Mouse (Mus musculus) embryonic facial prominence, embryonic 15.5 days (tissue): ENCODE measurements around the gene Lrrc23. TPM values are rescaled to one million over a fixed set of nuclear protein-coding genes. Genes with fewer than 3 reads are reported as not detected.

Source experiments
- ATAC-seq: fragments of 200-750 bp; cut with Nextera tagmentation; 2 replicates; pipeline ENCODE4 v1.8.0; 2017; ENCODE audit warnings: low read depth, moderate TSS enrichment; ENCODE audit not compliant: insufficient number of reproducible peaks, low FRiP score, low TSS enrichment
- H3K27ac ChIP-seq: fragments of 300-500 bp; sonication (generic); replicated peaks from 2 replicates; pipeline ENCODE4 v1.5.1; 2015; ENCODE audit warnings: mild to moderate bottlenecking, inconsistent platforms
- H3K27me3 ChIP-seq: fragments of 300-500 bp; sonication (generic); 2 replicates; pipeline ENCODE4 v1.6.1; 2015; ENCODE audit warnings: inconsistent platforms
- H3K36me3 ChIP-seq: fragments of 300-500 bp; sonication (generic); 2 replicates; pipeline ENCODE4 v1.6.1; 2015; ENCODE audit warnings: mild to moderate bottlenecking, inconsistent platforms
- H3K4me1 ChIP-seq: fragments of 300-500 bp; sonication (generic); 2 replicates; pipeline ENCODE4 v1.6.1; 2015; ENCODE audit warnings: inconsistent platforms
- H3K4me2 ChIP-seq: fragments of 300-500 bp; sonication (generic); replicated peaks from 2 replicates; pipeline ENCODE4 v1.6.1; 2015; ENCODE audit warnings: mild to moderate bottlenecking, inconsistent platforms
- H3K4me3 ChIP-seq: fragments of 300-500 bp; sonication (generic); replicated peaks from 2 replicates; pipeline ENCODE4 v1.5.1; 2015; ENCODE audit warnings: mild to moderate bottlenecking, inconsistent platforms
- H3K9ac ChIP-seq: fragments of 300-500 bp; sonication (generic); 2 replicates; pipeline ENCODE4 v1.6.1; 2015; ENCODE audit warnings: inconsistent platforms
- H3K9me3 ChIP-seq: fragments of 300-500 bp; sonication (generic); replicated peaks from 2 replicates; pipeline ENCODE4 v1.6.1; 2016; ENCODE audit warnings: inconsistent platforms
- WGBS: fragments of 180-500 bp; shearing (Covaris S2); methylation state at CpG from one replicate; pipeline ENCODE4 v1.1.7; 2015; 5-methylcytosine and 5-hydroxymethylcytosine counted together
- polyA plus RNA-seq: library from polyadenylated mRNA; unstranded; fragments of >200 nt; fragmentation: Nextera tagmentation; extraction: Ambion mirVana; gene quantifications from 2 replicates; pipeline ENCODE4 v1.2.1, GENCODE M21; 2015

The Lrrc23 gene
- polyA plus RNA-seq, 1 experiment from 2014 or later, result 47.5 TPM

- peaks cover 26% of the 10 kb centered on the region for H3K4me1 ChIP-seq
- H3K9ac ChIP-seq, result no peak overlapping the region
- H3K4me2 ChIP-seq, result peak overlapping the region; percentile 86; the same call in 1 of the 2 replicates
- no peaks in the 10 kb centered on the region for H3K27me3 ChIP-seq
- 0 out of 2 replicates have a peak overlapping the region, but pooled peaks have one; percentile 7 for H3K27ac ChIP-seq
- 50% methylated on average over 4 of the region's 4 CpGs for WGBS
- no peaks in the 10 kb centered on the region for H3K9me3 ChIP-seq
- H3K4me3 ChIP-seq, result 0 out of 2 replicates have a peak overlapping the region, but pooled peaks have one; percentile 54
- H3K36me3 ChIP-seq, result peaks cover 4% of the 10 kb centered on the region; the same call in 1 of the 2 replicates
- no peak for ATAC-seq
These were observed 12.0 kb downstream of the Lrrc23 start for GRCm38 (mm10) chr6:124767536-124767919.

GRCm38 (mm10) chr6:124765951-124766350 is 13.6 kb downstream of the Lrrc23 start:
- Histone ChIP-seq H3K9ac (no peak overlapping the region), H3K4me2 (no peak overlapping the region), H3K27me3 (no peaks in the 10 kb centered on the region), H3K4me3 (no peak overlapping the region), H3K9me3 (no peaks in the 10 kb centered on the region), H3K27ac (no peak overlapping the region), H3K4me1 (peaks cover 26% of the 10 kb centered on the region), H3K36me3 (peaks cover 4% of the 10 kb centered on the region; the same call in 1 of the 2 replicates)
- no peak for ATAC-seq
- WGBS, result 75% methylated on average over 7 of the region's 7 CpGs

- 3% methylated on average over 5 of the region's 5 CpGs for WGBS
- ATAC-seq, result 0 out of 2 replicates have a peak, but pooled peaks have one; percentile 22
- Histone ChIP-seq H3K27me3 (no peaks in the 10 kb centered on the region), H3K9me3 (no peaks in the 10 kb centered on the region), H3K4me1 (peaks cover 39% of the 10 kb centered on the region), H3K4me2 (peak overlapping the region; percentile 70), H3K27ac (peak overlapping the region; percentile 98), H3K4me3 (0 out of 2 replicates have a peak overlapping the region, but pooled peaks have one; percentile 78), H3K9ac (no peak overlapping the region), H3K36me3 (no peaks in the 10 kb centered on the region; the same call in 1 of the 2 replicates)
These were observed 20.3 kb downstream of the Lrrc23 start for GRCm38 (mm10) chr6:124759259-124759658.

- Histone ChIP-seq H3K9ac (no peak overlapping the region), H3K36me3 (no peaks in the 10 kb centered on the region; the same call in 1 of the 2 replicates), H3K27ac (peak overlapping the region; percentile 98), H3K4me3 (peak overlapping the region; percentile 78; the same call in 1 of the 2 replicates), H3K9me3 (no peaks in the 10 kb centered on the region), H3K27me3 (no peaks in the 10 kb centered on the region), H3K4me2 (peak overlapping the region; percentile 70), H3K4me1 (peaks cover 42% of the 10 kb centered on the region)
- 46% methylated on average over 2 of the region's 2 CpGs for WGBS
- no peak for ATAC-seq
These were observed 20.7 kb downstream of the Lrrc23 start for GRCm38 (mm10) chr6:124758849-124759232.

- ATAC-seq, result no peak
- no peaks in the 10 kb centered on the region for H3K9me3 ChIP-seq
- no peaks in the 10 kb centered on the region; the same call in 1 of the 2 replicates for H3K36me3 ChIP-seq
- peak overlapping the region; percentile 70 for H3K4me2 ChIP-seq
- H3K9ac ChIP-seq, result peak overlapping the region; percentile 83
- peak overlapping the region; percentile 98 for H3K27ac ChIP-seq
- H3K27me3 ChIP-seq, result no peaks in the 10 kb centered on the region
- WGBS, result 26% methylated on average over 5 of the region's 5 CpGs
- H3K4me1 ChIP-seq, result peaks cover 45% of the 10 kb centered on the region
- peak overlapping the region; percentile 78 for H3K4me3 ChIP-seq
These were observed 21.3 kb downstream of the Lrrc23 start for GRCm38 (mm10) chr6:124757909-124758848.

- H3K27ac ChIP-seq, result peak overlapping the region; percentile 98
- peak overlapping the region; percentile 70 for H3K4me2 ChIP-seq
- peaks cover 45% of the 10 kb centered on the region for H3K4me1 ChIP-seq
- H3K36me3 ChIP-seq, result no peaks in the 10 kb centered on the region
- 5% methylated on average over 5 of the region's 5 CpGs for WGBS
- H3K27me3 ChIP-seq, result no peaks in the 10 kb centered on the region
- H3K9ac ChIP-seq, result peak overlapping the region; percentile 83
- no peaks in the 10 kb centered on the region for H3K9me3 ChIP-seq
- no peak for ATAC-seq
- peak overlapping the region; percentile 78 for H3K4me3 ChIP-seq
These were observed 22.1 kb downstream of the Lrrc23 start for GRCm38 (mm10) chr6:124757351-124757880.

GRCm38 (mm10) chr6:124756652-124757350 is 22.7 kb downstream of the Lrrc23 start:
- peaks cover 45% of the 10 kb centered on the region for H3K4me1 ChIP-seq

GRCm38 (mm10) chr6:124755831-124756595 is 23.5 kb downstream of the Lrrc23 start, which contains the start of the genes Gm45234 and Atn1:
Gene Gm45234 (minus strand): TSS chr6:124756021.
Gene Atn1 (minus strand): TSS chr6:124756524.
- H3K9me3 ChIP-seq, result no peaks in the 10 kb centered on the region
- H3K27ac ChIP-seq, result peak within 1 kb of the TSS; percentile 98
- peak; percentile 60 for ATAC-seq
- peak within 1 kb of the TSS; percentile 70 for H3K4me2 ChIP-seq
- WGBS, result 0% methylated on average over 56 of the region's 100 CpGs
- peak within 1 kb of the TSS; percentile 78 for H3K4me3 ChIP-seq
- no peaks in the 10 kb centered on the region for H3K36me3 ChIP-seq
- H3K4me1 ChIP-seq, result peaks cover 45% of the 10 kb centered on the region
- no peaks in the 10 kb centered on the region for H3K27me3 ChIP-seq
- H3K9ac ChIP-seq, result peak within 1 kb of the TSS; percentile 83

More at GRCm38 (mm10) chr6:124756652-124757350, 22.7 kb downstream of the Lrrc23 start:
- peak; percentile 88 for ATAC-seq
- Histone ChIP-seq H3K9ac (peak overlapping the region; percentile 83), H3K9me3 (no peaks in the 10 kb centered on the region), H3K36me3 (no peaks in the 10 kb centered on the region), H3K4me3 (peak overlapping the region; percentile 78), H3K27me3 (no peaks in the 10 kb centered on the region), H3K27ac (peak overlapping the region; percentile 98), H3K4me2 (peak overlapping the region; percentile 70)
- WGBS, result under 1% methylated on average over 50 of the region's 54 CpGs

GRCm38 (mm10) chr6:124755306-124755705 is 24.2 kb downstream of the Lrrc23 start:
- peak overlapping the region; percentile 70 for H3K4me2 ChIP-seq
- H3K27ac ChIP-seq, result peak overlapping the region; percentile 98
- H3K36me3 ChIP-seq, result no peaks in the 10 kb centered on the region
- no peaks in the 10 kb centered on the region for H3K27me3 ChIP-seq
- H3K9me3 ChIP-seq, result no peaks in the 10 kb centered on the region
- peak overlapping the region; percentile 78 for H3K4me3 ChIP-seq
- peaks cover 45% of the 10 kb centered on the region for H3K4me1 ChIP-seq
- peak overlapping the region; percentile 83 for H3K9ac ChIP-seq
- WGBS, result 1% methylated on average over 3 of the region's 3 CpGs
- ATAC-seq, result no peak

GRCm38 (mm10) chr6:124753861-124754260 is 25.7 kb downstream of the Lrrc23 start:
- Histone ChIP-seq H3K4me2 (no peak overlapping the region), H3K36me3 (peaks cover 14% of the 10 kb centered on the region)
- ATAC-seq, result no peak

More at GRCm38 (mm10) chr6:124753861-124754260, 25.7 kb downstream of the Lrrc23 start:
- Histone ChIP-seq H3K27me3 (no peaks in the 10 kb centered on the region), H3K27ac (no peak overlapping the region), H3K9ac (no peak overlapping the region), H3K4me3 (0 out of 2 replicates have a peak overlapping the region, but pooled peaks have one; percentile 78), H3K9me3 (no peaks in the 10 kb centered on the region), H3K4me1 (peaks cover 38% of the 10 kb centered on the region)
- WGBS, result 83% methylated on average over 2 of the region's 2 CpGs
